Mouse (Mus musculus) frontal cortex, adult (tissue): ENCODE measurements at regions not wholly inside any gene's neighbourhood (a gene's known extent, or its start where the extent isn't known, plus 50 kb on each side); places are given as distances from the start of the nearest gene placed in this dataset.

Experiments
- ATAC-seq: cut with Nextera tagmentation; 2 replicates; pipeline ENCODE4 v1.9.2; 2017; ENCODE audit warnings: mild to moderate bottlenecking, moderate library complexity, mixed read lengths; ENCODE audit not compliant: low TSS enrichment

- ATAC-seq = 0 out of 2 replicates have a peak, but pooled peaks have one; percentile 15
Measured at GRCm38 (mm10) chr13:107767262-107767624, 277.0 kb upstream of the Smim15 start.

GRCm38 (mm10) chr13:107766397-107767261 lies 277.6 kb upstream of the Smim15 start:
- peak; percentile 90 for ATAC-seq

GRCm38 (mm10) chr13:107763911-107764310 lies 280.3 kb upstream of the Smim15 start:
- ATAC-seq = no peak

- ATAC-seq = no peak
Measured at GRCm38 (mm10) chr13:107760511-107760910, 283.7 kb upstream of the Smim15 start.

- ATAC-seq = no peak
Measured at GRCm38 (mm10) chr13:107758327-107759095, 285.7 kb upstream of the Smim15 start.

GRCm38 (mm10) chr13:107752745-107753144 lies 291.5 kb upstream of the Smim15 start:
- ATAC-seq = no peak

- no peak for ATAC-seq
Measured at GRCm38 (mm10) chr13:107743464-107744218, 300.6 kb upstream of the Smim15 start.

- no peak for ATAC-seq
Measured at GRCm38 (mm10) chr13:107736581-107736980, 307.7 kb upstream of the Smim15 start.

GRCm38 (mm10) chr13:107734161-107734905 lies 309.9 kb upstream of the Smim15 start:
- ATAC-seq = no peak

GRCm38 (mm10) chr13:107730976-107731375 lies 313.3 kb upstream of the Smim15 start:
- no peak for ATAC-seq

GRCm38 (mm10) chr13:107726491-107726890 lies 317.8 kb upstream of the Smim15 start:
- no peak for ATAC-seq

GRCm38 (mm10) chr13:107721901-107722300 lies 322.3 kb upstream of the Smim15 start:
- no peak for ATAC-seq

GRCm38 (mm10) chr13:107720874-107721574 lies 323.2 kb upstream of the Smim15 start:
- peak; percentile 78 for ATAC-seq

- peak; percentile 53 for ATAC-seq
Measured at GRCm38 (mm10) chr13:107718973-107719620, 325.1 kb upstream of the Smim15 start.

- ATAC-seq = no peak
Measured at GRCm38 (mm10) chr13:107715616-107716015, 328.6 kb upstream of the Smim15 start.

- ATAC-seq = no peak
Measured at GRCm38 (mm10) chr13:107714001-107714400, 330.2 kb upstream of the Smim15 start.

GRCm38 (mm10) chr13:107711341-107711994 lies 332.8 kb upstream of the Smim15 start:
- ATAC-seq = no peak

- ATAC-seq = no peak
Measured at GRCm38 (mm10) chr13:107710368-107710767, 333.9 kb upstream of the Smim15 start.

- no peak for ATAC-seq
Measured at GRCm38 (mm10) chr13:107709828-107710227, 334.4 kb upstream of the Smim15 start.

- no peak for ATAC-seq
Measured at GRCm38 (mm10) chr13:107703736-107704135, 340.5 kb upstream of the Smim15 start.
